Mouse (Mus musculus) hindbrain, embryonic 12.5 days (tissue): ENCODE measurements around the gene Lsm3. TPM values are rescaled to one million over a fixed set of nuclear protein-coding genes. Genes with fewer than 3 reads are reported as not detected.

Experiments used
- ATAC-seq: fragments of 200-750 bp; cut with Nextera tagmentation; 2 replicates; pipeline ENCODE4 v1.8.0; 2017; ENCODE audit warnings: moderate TSS enrichment; ENCODE audit not compliant: low FRiP score
- H3K27ac ChIP-seq: fragments of 300-500 bp; sonication (generic); 2 replicates; pipeline ENCODE4 v1.5.1; 2016; ENCODE audit warnings: mild to moderate bottlenecking
- H3K27me3 ChIP-seq: fragments of 300-500 bp; sonication (generic); 2 replicates; pipeline ENCODE4 v1.6.1; 2016; ENCODE audit warnings: mild to moderate bottlenecking
- H3K36me3 ChIP-seq: fragments of 300-500 bp; sonication (generic); 2 replicates; pipeline ENCODE4 v1.6.1; 2016; ENCODE audit warnings: mild to moderate bottlenecking
- H3K4me1 ChIP-seq: fragments of 300-500 bp; sonication (generic); 2 replicates; pipeline ENCODE4 v1.6.1; 2016
- H3K4me2 ChIP-seq: fragments of 300-500 bp; sonication (generic); replicated peaks from 2 replicates; pipeline ENCODE4 v1.6.1; 2016; ENCODE audit warnings: mild to moderate bottlenecking
- H3K4me3 ChIP-seq: fragments of 300-500 bp; sonication (generic); 2 replicates; pipeline ENCODE4 v1.5.1; 2016; ENCODE audit warnings: mild to moderate bottlenecking
- H3K9ac ChIP-seq: fragments of 300-500 bp; sonication (generic); 2 replicates; pipeline ENCODE4 v1.6.1; 2016; ENCODE audit warnings: mild to moderate bottlenecking, moderate library complexity
- H3K9me3 ChIP-seq: fragments of 300-500 bp; sonication (generic); replicated peaks from 2 replicates; pipeline ENCODE4 v1.6.1; 2016; ENCODE audit warnings: mild to moderate bottlenecking
- WGBS: fragments of 180-500 bp; shearing (Covaris S2); methylation state at CpG from one replicate; pipeline ENCODE4 v1.1.7; 2016; 5-methylcytosine and 5-hydroxymethylcytosine counted together
- polyA plus RNA-seq: library from polyadenylated mRNA; unstranded; fragments of >200 nt; fragmentation: Nextera tagmentation; extraction: Ambion mirVana; gene quantifications from 2 replicates; pipeline ENCODE4 v1.2.1, GENCODE M21; 2016

The Lsm3 gene
- polyA plus RNA-seq, 1 experiment from 2014 or later = 194 TPM

GRCm38 (mm10) chr6:91536047-91536765 lies 20.5 kb downstream of the Lsm3 start:
- Histone ChIP-seq H3K4me2 (no peak overlapping the region), H3K27ac (no peak overlapping the region), H3K9ac (no peak overlapping the region), H3K27me3 (no peaks in the 10 kb centered on the region), H3K4me1 (no peaks in the 10 kb centered on the region), H3K4me3 (no peak overlapping the region), H3K9me3 (no peaks in the 10 kb centered on the region), H3K36me3 (no peaks in the 10 kb centered on the region)
- no peak for ATAC-seq
- WGBS = 86% methylated on average over 11 of the region's 11 CpGs

GRCm38 (mm10) chr6:91541276-91541675 lies 25.5 kb downstream of the Lsm3 start:
- Histone ChIP-seq H3K27me3 (no peaks in the 10 kb centered on the region), H3K4me1 (0 out of 2 replicates have a peak, but pooled peaks cover 5% of the 10 kb centered on the region), H3K4me2 (no peak overlapping the region), H3K9me3 (no peaks in the 10 kb centered on the region), H3K9ac (no peak overlapping the region), H3K36me3 (no peaks in the 10 kb centered on the region), H3K27ac (no peak overlapping the region), H3K4me3 (no peak overlapping the region)
- 69% methylated on average over 3 of the region's 3 CpGs for WGBS
- no peak for ATAC-seq

DNA sequence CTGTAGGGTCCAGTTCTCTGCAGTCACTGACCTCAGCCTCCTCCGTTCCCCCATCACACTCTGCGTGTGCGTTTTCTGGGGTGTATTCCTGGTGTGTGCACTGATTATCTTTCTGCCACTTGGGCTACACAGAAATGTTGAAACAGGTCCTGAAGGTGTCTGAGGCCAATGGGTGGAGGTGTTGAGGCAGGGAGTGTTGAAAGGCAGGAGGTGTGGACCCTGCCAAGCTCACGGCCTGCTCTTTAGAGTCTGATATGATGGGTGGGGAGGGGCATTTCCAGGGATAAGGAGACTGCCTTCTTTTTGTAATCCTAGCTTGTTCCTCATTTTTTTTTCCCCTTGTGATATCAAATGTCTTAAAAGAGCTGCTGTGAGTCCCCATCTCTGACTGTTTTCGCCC lies 27.3 kb downstream of the Lsm3 start:
- H3K9me3 ChIP-seq = no peaks in the 10 kb centered on the region
- H3K27ac ChIP-seq = no peak overlapping the region
- H3K4me2 ChIP-seq = no peak overlapping the region
- no peaks in the 10 kb centered on the region for H3K36me3 ChIP-seq
- WGBS = 77% methylated on average over 5 of the region's 5 CpGs
- H3K27me3 ChIP-seq = no peaks in the 10 kb centered on the region
- 0 out of 2 replicates have a peak, but pooled peaks cover 5% of the 10 kb centered on the region for H3K4me1 ChIP-seq
- H3K4me3 ChIP-seq = no peak overlapping the region
- ATAC-seq = no peak
- no peak overlapping the region for H3K9ac ChIP-seq

DNA sequence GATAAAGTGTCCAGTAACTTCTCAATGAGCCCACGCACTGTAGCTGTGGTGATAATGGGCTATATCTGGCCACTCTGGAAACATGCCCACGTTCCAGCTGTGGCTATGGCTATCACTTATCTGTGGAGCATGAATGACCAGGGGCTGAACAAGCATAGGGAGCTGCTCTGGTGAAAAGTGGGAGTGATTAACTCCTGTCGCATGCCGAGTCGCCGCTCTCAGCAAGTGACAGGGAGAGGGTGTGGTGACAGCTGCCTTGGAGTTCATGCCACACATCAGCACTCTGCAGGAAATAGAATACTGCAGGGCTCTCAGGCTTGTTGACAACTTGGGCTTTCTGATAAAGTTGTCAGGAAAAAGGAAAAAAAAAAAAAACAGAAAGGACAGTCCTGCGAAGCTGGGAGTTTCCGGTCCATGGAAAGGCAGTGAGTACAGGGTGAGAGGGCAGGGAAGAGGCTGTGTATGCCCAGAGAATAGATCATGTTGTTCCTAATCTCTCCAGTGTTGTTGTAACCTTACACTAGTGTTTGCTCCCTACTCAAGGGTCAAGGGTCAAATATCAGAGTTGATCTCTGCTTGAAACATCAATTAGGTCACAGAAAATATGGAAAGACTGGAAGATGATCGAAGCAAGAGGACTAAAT lies 30.6 kb downstream of the Lsm3 start:
- Histone ChIP-seq H3K27me3 (no peaks in the 10 kb centered on the region), H3K36me3 (no peaks in the 10 kb centered on the region), H3K9me3 (no peaks in the 10 kb centered on the region), H3K9ac (no peak overlapping the region), H3K27ac (no peak overlapping the region), H3K4me1 (0 out of 2 replicates have a peak, but pooled peaks cover 5% of the 10 kb centered on the region), H3K4me2 (no peak overlapping the region), H3K4me3 (no peak overlapping the region)
- whole genome bisulfite sequencing = 63% methylated on average over 9 of the region's 9 CpGs
- no peak for ATAC-seq

DNA sequence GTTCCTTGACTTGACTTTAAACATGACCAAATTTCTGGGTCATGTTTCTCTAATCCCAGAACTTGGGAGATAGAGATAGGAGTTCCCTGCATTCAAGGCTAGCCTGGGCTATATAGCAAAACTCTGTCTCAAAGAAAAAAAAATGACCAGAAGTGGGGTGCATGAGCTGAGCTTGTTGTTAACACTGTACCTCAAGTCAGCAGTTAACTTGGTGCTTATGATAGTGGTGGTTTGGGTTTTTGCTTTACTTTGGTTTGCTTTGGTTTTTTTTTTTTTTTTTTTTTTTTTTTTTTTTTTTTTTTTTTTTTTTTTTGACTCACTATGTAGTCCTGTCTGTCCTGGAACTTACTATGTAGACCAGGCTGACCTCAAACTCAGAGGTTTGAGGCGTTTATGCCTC lies 31.6 kb downstream of the Lsm3 start:
- Histone ChIP-seq H3K27ac (no peak overlapping the region), H3K4me1 (0 out of 2 replicates have a peak, but pooled peaks cover 3% of the 10 kb centered on the region), H3K9me3 (no peaks in the 10 kb centered on the region), H3K9ac (no peak overlapping the region), H3K36me3 (no peaks in the 10 kb centered on the region), H3K4me2 (no peak overlapping the region), H3K27me3 (no peaks in the 10 kb centered on the region), H3K4me3 (no peak overlapping the region)
- WGBS = 69% methylated on average over 1 of the region's 1 CpGs
- no peak for ATAC-seq

DNA sequence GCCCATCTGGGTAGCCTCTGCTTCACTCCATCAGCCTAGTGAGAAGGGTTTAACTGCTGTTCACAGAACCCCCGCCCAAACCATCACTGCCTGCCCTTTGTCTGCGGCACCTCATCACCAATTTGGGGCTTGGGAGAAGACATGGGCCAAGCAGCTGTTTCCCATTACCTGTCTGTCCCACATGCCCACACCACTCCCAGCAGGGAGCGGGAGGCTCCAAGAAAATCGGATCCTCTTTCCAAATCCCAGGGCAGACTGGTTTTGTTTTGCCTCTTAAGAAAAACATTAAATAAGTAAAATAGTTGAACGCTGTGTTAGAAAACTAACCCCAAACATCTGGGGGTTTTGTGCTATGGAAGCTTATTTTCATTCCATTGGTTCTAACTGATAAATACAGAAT lies 33.9 kb downstream of the Lsm3 start:
- WGBS = 68% methylated on average over 5 of the region's 5 CpGs
- Histone ChIP-seq H3K36me3 (no peaks in the 10 kb centered on the region), H3K9me3 (no peaks in the 10 kb centered on the region), H3K27me3 (no peaks in the 10 kb centered on the region), H3K4me2 (no peak overlapping the region), H3K4me3 (no peak overlapping the region), H3K9ac (no peak overlapping the region), H3K27ac (no peak overlapping the region), H3K4me1 (no peaks in the 10 kb centered on the region)
- ATAC-seq = no peak

GRCm38 (mm10) chr6:91551671-91552070 lies 35.9 kb downstream of the Lsm3 start:
- H3K27ac ChIP-seq = no peak overlapping the region
- WGBS = 86% methylated on average over 3 of the region's 3 CpGs
- no peak for ATAC-seq
- H3K27me3 ChIP-seq = no peaks in the 10 kb centered on the region
- no peak overlapping the region for H3K4me3 ChIP-seq
- H3K4me2 ChIP-seq = no peak overlapping the region
- no peaks in the 10 kb centered on the region for H3K36me3 ChIP-seq
- H3K9me3 ChIP-seq = no peaks in the 10 kb centered on the region
- H3K4me1 ChIP-seq = no peaks in the 10 kb centered on the region
- no peak overlapping the region for H3K9ac ChIP-seq

- Histone ChIP-seq H3K9me3 (no peaks in the 10 kb centered on the region), H3K4me3 (no peak overlapping the region), H3K36me3 (no peaks in the 10 kb centered on the region), H3K4me2 (no peak overlapping the region), H3K27ac (no peak overlapping the region), H3K4me1 (no peaks in the 10 kb centered on the region), H3K9ac (no peak overlapping the region), H3K27me3 (no peaks in the 10 kb centered on the region)
- ATAC-seq = no peak
- WGBS = 49% methylated on average over 3 of the region's 3 CpGs
These were observed 37.0 kb downstream of the Lsm3 start for GRCm38 (mm10) chr6:91552693-91553092.

GRCm38 (mm10) chr6:91558565-91558964 lies 42.8 kb downstream of the Lsm3 start:
- ATAC-seq = no peak
- 0 out of 2 replicates have a peak, but pooled peaks cover 5% of the 10 kb centered on the region for H3K4me1 ChIP-seq
- WGBS = 48% methylated on average over 1 of the region's 1 CpGs
- H3K9ac ChIP-seq = no peak overlapping the region
- H3K4me2 ChIP-seq = no peak overlapping the region
- H3K4me3 ChIP-seq = no peak overlapping the region
- H3K27ac ChIP-seq = no peak overlapping the region
- H3K27me3 ChIP-seq = no peaks in the 10 kb centered on the region
- H3K9me3 ChIP-seq = no peaks in the 10 kb centered on the region
- H3K36me3 ChIP-seq = no peaks in the 10 kb centered on the region

- 74% methylated on average over 4 of the region's 4 CpGs for WGBS
- H3K36me3 ChIP-seq = no peaks in the 10 kb centered on the region
- H3K9me3 ChIP-seq = no peaks in the 10 kb centered on the region
- H3K4me1 ChIP-seq = 0 out of 2 replicates have a peak, but pooled peaks cover 5% of the 10 kb centered on the region
- ATAC-seq = no peak
- no peak overlapping the region for H3K4me3 ChIP-seq
- no peak overlapping the region for H3K4me2 ChIP-seq
- no peak overlapping the region for H3K9ac ChIP-seq
- no peaks in the 10 kb centered on the region for H3K27me3 ChIP-seq
- H3K27ac ChIP-seq = no peak overlapping the region
These were observed 43.6 kb downstream of the Lsm3 start for GRCm38 (mm10) chr6:91559371-91559770.

GRCm38 (mm10) chr6:91560186-91560585 lies 44.5 kb downstream of the Lsm3 start:
- no peak overlapping the region for H3K4me2 ChIP-seq
- H3K27ac ChIP-seq = no peak overlapping the region
- H3K36me3 ChIP-seq = no peaks in the 10 kb centered on the region
- H3K4me3 ChIP-seq = no peak overlapping the region
- no peaks in the 10 kb centered on the region for H3K27me3 ChIP-seq
- WGBS = 96% methylated on average over 3 of the region's 3 CpGs
- no peak for ATAC-seq
- 0 out of 2 replicates have a peak, but pooled peaks cover 5% of the 10 kb centered on the region for H3K4me1 ChIP-seq
- H3K9me3 ChIP-seq = no peaks in the 10 kb centered on the region
- no peak overlapping the region for H3K9ac ChIP-seq

DNA sequence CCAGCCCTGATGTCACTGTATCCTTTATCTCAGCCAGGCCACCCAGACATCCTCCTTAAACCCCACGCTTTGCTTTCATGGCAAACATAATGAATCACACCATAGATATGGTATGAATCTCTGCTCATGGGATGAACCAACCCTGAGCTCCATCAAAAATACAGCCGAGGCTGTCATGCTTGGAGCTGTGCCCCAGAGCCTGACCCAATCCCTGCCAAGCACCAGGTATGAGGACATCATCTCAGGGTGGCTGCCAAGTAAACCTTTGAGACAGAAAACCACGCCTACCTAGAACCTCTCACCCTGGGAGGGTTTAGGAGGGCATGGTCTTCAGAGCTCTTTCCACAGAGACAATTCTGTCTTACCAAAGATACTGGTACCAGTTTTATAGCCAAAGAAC lies 47.3 kb downstream of the Lsm3 start:
- Histone ChIP-seq H3K4me1 (0 out of 2 replicates have a peak, but pooled peaks cover 5% of the 10 kb centered on the region), H3K27ac (no peak overlapping the region), H3K36me3 (no peaks in the 10 kb centered on the region), H3K4me2 (no peak overlapping the region), H3K9ac (no peak overlapping the region), H3K27me3 (no peaks in the 10 kb centered on the region), H3K9me3 (no peaks in the 10 kb centered on the region), H3K4me3 (no peak overlapping the region)
- 82% methylated on average over 3 of the region's 3 CpGs for WGBS
- no peak for ATAC-seq

DNA sequence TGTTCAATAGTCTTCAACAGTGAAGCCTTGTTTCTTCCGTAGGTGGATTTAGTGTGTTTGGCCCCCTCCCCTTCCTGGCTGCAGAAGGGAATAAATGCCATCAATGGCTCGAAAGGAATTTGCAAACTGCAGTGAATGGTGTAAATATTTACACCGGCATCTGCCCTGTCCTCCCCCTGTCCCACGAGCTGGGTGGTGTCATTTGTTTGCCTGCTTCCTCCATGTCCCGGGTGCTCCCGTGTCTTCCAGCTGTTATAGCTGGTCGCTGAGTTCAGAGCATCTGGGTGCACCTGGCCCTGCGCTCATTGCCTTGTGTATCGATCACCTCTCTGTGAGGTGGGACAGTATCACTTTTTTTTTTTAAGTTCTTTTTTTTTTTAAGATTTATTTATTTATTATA lies 50.7 kb downstream of the Lsm3 start:
- H3K4me3 ChIP-seq = no peak overlapping the region
- H3K4me1 ChIP-seq = no peaks in the 10 kb centered on the region
- no peak for ATAC-seq
- no peak overlapping the region for H3K27ac ChIP-seq
- no peak overlapping the region for H3K4me2 ChIP-seq
- no peaks in the 10 kb centered on the region for H3K9me3 ChIP-seq
- no peaks in the 10 kb centered on the region for H3K27me3 ChIP-seq
- no peaks in the 10 kb centered on the region for H3K36me3 ChIP-seq
- H3K9ac ChIP-seq = no peak overlapping the region
- WGBS = 76% methylated on average over 9 of the region's 9 CpGs
